Mouse (Mus musculus) stomach, embryonic 16.5 days (tissue): ENCODE measurements around the gene Rit1. TPM values are rescaled to one million over a fixed set of nuclear protein-coding genes. Genes with fewer than 3 reads are reported as not detected.

Experiments
- ATAC-seq: fragments of 200-750 bp; cut with Nextera tagmentation; 2 replicates; pipeline ENCODE4 v1.8.0; 2017; ENCODE audit warnings: moderate number of reproducible peaks, moderate TSS enrichment; ENCODE audit not compliant: insufficient read depth, low FRiP score
- H3K27ac ChIP-seq: fragments of 300-500 bp; sonication (generic); 2 replicates; pipeline ENCODE4 v1.5.1; 2014; ENCODE audit warnings: low read length
- H3K27me3 ChIP-seq: fragments of 300-500 bp; sonication (generic); 2 replicates; pipeline ENCODE4 v1.6.1; 2014; ENCODE audit warnings: low read length, control low read depth, mixed read lengths; ENCODE audit not compliant: control insufficient read depth, insufficient read depth
- H3K36me3 ChIP-seq: fragments of 300-500 bp; sonication (generic); 2 replicates; pipeline ENCODE4 v1.6.1; 2014; ENCODE audit warnings: low read length; ENCODE audit not compliant: control insufficient read depth, insufficient read depth
- H3K4me1 ChIP-seq: fragments of 300-500 bp; sonication (generic); 2 replicates; pipeline ENCODE4 v1.6.1; 2014; ENCODE audit warnings: low read length, control low read depth, mixed read lengths; ENCODE audit not compliant: control insufficient read depth, insufficient read depth
- H3K4me2 ChIP-seq: fragments of 300-500 bp; sonication (generic); 2 replicates; pipeline ENCODE4 v1.6.1; 2014; ENCODE audit warnings: low read depth, low read length, mixed read lengths
- H3K4me3 ChIP-seq: fragments of 300-500 bp; sonication (generic); replicated peaks from 2 replicates; pipeline ENCODE4 v1.5.1; 2014; ENCODE audit warnings: mild to moderate bottlenecking, low read length
- H3K9ac ChIP-seq: fragments of 300-500 bp; sonication (generic); 2 replicates; pipeline ENCODE4 v1.6.1; 2014; ENCODE audit warnings: low read length
- H3K9me3 ChIP-seq: fragments of 300-500 bp; sonication (generic); replicated peaks from 2 replicates; pipeline ENCODE4 v1.6.1; 2016; ENCODE audit warnings: low read length, control low read depth; ENCODE audit not compliant: control insufficient read depth
- WGBS: fragments of 180-500 bp; shearing (Covaris S2); extraction: QIAGEN DNeasy Blood & Tissue Kit; methylation state at CpG from one replicate; pipeline ENCODE4 v1.1.7; 2014; 5-methylcytosine and 5-hydroxymethylcytosine counted together
- polyA plus RNA-seq: library from polyadenylated mRNA; unstranded; fragments of >200 nt; fragmentation: Nextera tagmentation; extraction: Ambion mirVana; gene quantifications from 2 replicates; pipeline ENCODE4 v1.2.1, GENCODE M21; 2015

The Rit1 gene
- 64.4 and 75.9 TPM in 2 replicates for polyA plus RNA-seq

DNA sequence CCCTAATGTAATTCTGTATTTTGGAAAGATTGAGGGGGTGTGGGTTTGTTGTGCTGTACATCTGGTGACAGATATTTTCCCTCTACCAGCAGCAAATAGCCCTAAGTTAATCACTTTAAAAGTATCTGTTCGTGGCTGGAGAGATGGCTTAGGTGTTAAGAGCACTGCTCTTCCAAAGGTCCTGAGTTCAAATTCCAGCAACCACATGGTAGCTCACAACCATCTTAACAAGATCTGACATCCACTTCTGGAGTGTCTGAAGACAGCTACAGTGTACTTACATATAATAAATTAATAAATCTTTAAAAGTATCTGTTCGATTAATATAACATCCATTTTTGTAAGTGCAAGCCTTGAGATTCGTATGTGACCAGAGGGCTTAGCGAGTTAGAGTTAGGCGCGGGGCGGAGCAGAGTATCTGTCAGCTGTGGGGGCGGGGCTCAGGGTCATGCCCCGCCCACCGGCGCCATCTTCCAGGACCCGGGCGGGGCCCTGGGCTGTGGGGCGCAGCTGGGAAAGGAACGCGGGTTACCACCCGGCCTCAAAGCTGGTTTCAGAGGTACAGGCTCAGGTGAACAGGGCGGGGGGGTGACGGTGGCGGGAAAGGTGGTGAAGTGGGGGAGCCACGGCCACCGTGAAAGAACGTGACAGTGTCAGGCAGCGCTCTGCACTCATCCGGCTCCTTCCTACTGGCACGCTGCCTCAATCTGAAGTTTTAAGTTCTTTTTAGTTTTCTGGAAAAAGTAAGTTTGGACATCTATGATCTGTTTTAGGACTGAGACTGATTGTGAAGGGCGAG lies at the start of gene Rit1:
Gene Rit1 (plus strand): TSS at position 440 of the 799 bp plus-strand sequence.
- H3K27ac ChIP-seq = peak within 1 kb of the TSS; percentile 84
- H3K9ac ChIP-seq = peak within 1 kb of the TSS; percentile 84
- no peaks in the 10 kb centered on the region for H3K27me3 ChIP-seq
- H3K9me3 ChIP-seq = no peaks in the 10 kb centered on the region
- H3K4me2 ChIP-seq = peak within 1 kb of the TSS; percentile 71
- H3K36me3 ChIP-seq = peaks cover 12% of the 10 kb centered on the region
- WGBS = 2% methylated on average over 27 of the region's 27 CpGs
- peaks cover 18% of the 10 kb centered on the region for H3K4me1 ChIP-seq
- peak; percentile 95 for ATAC-seq
- H3K4me3 ChIP-seq = peak within 1 kb of the TSS; percentile 82

DNA sequence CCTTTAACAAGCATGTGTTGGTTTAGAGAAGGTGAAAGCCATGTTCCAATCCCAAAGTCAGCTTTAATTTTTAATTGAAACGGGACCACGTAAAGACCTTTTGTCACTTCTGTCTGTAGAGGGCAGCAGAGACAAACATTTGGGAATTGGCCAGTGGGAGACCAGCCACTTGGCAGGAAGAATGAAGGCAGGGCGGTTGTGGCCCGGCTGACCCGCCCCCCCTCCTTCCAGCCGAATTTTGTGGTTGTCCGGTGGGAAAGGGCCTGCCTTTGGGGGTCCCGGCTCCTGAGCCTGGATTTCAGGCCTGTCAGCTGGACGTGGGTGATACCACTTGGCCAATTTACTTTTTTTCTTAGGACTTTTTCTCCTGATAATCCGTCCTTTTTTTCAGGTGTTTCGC lies 39.2 kb upstream of the Rit1 start:
- 0 out of 2 replicates have a peak, but pooled peaks cover 5% of the 10 kb centered on the region for H3K4me1 ChIP-seq
- H3K9me3 ChIP-seq = no peaks in the 10 kb centered on the region
- no peaks in the 10 kb centered on the region for H3K27me3 ChIP-seq
- no peak overlapping the region for H3K27ac ChIP-seq
- peak overlapping the region; percentile 58 for H3K4me2 ChIP-seq
- H3K9ac ChIP-seq = peak overlapping the region; percentile 62
- WGBS = 9% methylated on average over 11 of the region's 11 CpGs
- H3K36me3 ChIP-seq = no peaks in the 10 kb centered on the region
- peak; percentile 53; the same call in 1 of the 2 replicates for ATAC-seq
- peak overlapping the region; percentile 39 for H3K4me3 ChIP-seq

DNA sequence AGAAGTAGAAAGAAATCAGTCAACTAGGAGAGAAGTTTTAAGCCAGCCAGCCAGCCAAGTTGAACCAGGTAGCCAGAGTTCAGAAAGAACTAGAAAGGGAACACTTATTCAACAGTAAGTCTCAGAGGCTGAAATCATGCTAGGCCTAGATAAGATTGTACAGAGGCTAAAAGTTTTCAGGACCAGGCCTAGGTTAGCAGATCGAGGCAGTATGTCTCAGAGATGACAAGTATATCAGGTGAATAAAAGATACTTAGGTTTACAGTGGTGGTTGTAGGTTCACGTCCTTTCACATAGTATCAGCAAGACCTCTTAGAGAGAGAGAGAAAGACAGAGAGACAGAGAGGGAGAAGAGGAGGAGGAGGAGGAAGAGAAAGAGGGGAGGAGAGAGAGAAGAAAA lies 32.8 kb upstream of the Rit1 start:
- no peak overlapping the region for H3K9ac ChIP-seq
- no peak overlapping the region for H3K4me2 ChIP-seq
- no peak for ATAC-seq
- H3K4me3 ChIP-seq = no peak overlapping the region
- no peaks in the 10 kb centered on the region for H3K27me3 ChIP-seq
- no peaks in the 10 kb centered on the region for H3K9me3 ChIP-seq
- H3K4me1 ChIP-seq = peaks cover 19% of the 10 kb centered on the region
- WGBS = 77% methylated on average over 2 of the region's 2 CpGs
- H3K36me3 ChIP-seq = no peaks in the 10 kb centered on the region
- H3K27ac ChIP-seq = peak overlapping the region; percentile 82

DNA sequence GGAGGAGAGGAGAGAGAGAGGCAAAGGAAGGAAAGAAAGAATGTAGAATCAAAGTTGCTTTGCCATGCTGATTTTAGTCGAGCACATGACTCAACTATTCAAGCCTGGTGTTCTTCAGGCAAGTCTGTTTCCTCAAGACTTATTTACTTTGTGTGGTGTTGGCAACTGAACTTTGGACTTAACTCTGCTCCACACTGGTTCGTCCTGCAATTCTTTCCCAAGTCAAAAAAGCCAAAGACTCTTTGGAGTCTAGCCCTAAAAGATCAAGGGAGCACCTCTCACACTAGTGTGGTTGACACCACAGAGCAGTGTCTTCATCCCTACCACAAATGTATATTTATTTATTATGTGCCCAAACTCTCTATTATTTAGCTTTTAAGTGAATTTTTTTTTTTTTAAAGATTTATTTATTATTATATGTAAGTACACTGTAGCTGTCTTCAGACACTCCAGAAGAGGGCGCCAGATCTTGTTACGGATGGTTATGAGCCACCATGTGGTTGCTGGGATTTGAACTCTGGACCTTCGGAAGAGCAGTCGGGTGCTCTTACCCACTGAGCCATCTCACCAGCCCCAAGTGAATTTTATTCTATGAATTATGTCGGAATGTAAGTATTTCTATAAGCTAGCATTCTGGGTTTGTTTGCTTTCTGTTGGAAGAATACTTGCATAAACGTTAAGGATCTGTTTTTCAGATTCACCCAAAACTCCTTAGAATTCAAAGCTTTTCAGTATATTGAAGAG lies 32.2 kb upstream of the Rit1 start:
- peak; percentile 38; the same call in 1 of the 2 replicates for ATAC-seq
- H3K4me2 ChIP-seq = peak overlapping the region; percentile 71
- H3K27ac ChIP-seq = peak overlapping the region; percentile 97
- 52% methylated on average over 7 of the region's 8 CpGs for WGBS
- no peaks in the 10 kb centered on the region for H3K27me3 ChIP-seq
- no peaks in the 10 kb centered on the region for H3K36me3 ChIP-seq
- peak overlapping the region; percentile 78 for H3K9ac ChIP-seq
- no peaks in the 10 kb centered on the region for H3K9me3 ChIP-seq
- peak overlapping the region; percentile 100 for H3K4me3 ChIP-seq
- H3K4me1 ChIP-seq = peaks cover 19% of the 10 kb centered on the region

DNA sequence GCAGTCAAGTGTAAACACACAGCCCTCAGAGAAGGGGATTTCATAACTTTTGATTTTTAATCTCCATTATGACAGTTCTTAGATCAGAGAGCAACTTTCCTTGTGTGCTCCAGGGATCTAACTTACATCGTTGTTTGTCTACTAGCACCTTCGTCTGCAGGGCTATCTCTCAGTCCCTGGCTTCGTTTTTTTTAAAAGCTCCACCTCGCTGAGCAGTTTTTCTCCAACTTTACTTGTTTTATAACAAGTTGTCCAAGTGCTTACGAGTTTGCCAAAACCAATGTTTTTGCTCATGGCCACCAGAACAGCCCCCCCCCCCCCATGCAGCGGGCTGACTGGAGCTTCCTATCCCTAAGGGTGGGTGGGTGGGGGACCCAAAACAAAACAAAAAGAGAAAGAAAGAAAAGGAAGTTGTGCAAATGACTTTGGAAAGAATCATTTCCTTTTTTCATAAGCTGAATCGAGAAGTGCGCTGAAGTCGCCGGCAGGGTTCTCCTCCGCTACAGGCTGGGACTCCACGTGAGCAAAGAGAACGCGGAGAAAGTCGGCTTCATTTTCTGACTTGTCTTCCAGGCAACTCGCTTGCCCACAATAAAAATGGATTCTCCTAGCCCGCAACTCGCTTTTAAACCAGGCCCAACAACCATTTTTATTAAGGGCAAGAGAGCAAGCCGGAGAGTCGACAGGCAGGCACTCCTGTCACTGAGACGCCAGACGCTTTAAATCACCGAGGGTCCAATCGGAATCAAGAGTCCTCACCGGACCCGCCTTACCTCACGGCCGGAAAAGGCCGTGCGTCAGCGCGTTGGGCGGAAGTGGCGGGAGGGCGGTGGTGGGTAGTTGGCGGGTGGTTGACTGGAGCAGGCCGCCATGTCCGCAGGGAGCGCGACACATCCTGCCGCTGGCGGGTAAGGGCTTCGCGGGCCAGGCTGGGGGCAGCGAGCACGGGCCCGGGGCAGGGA lies 31.4 kb upstream of the Rit1 start, which contains the start of gene Khdc4:
Gene Khdc4 (plus strand): TSS at position 824 of the 962 bp plus-strand sequence.
- under 1% methylated on average over 47 of the region's 47 CpGs for WGBS

DNA sequence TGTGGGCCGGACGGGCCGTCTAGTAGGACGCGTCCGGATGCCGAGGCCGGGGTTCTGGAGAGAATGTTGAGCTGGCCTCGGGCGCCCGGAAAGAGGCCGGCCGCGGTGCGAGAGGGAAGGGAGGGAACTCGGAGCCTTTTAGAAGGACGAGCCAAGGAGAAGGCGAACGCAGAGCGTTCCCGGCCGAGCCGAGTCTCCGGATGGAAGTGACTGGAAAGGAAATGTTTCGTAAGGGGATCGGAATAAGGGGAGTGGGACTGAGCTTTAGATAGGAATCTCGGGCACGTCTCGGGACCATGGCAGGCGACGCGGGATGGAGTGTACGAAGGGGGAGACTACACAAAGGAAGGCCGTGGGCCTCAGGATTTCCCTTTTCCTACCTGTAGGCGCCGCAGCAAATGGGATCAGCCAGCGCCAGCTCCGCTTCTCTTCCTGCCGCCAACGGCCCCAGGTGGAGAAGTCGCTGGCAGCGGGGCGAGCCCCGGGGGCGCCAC lies 30.6 kb upstream of the Rit1 start:
- peak; percentile 63 for ATAC-seq
- Histone ChIP-seq H3K27me3 (no peaks in the 10 kb centered on the region), H3K4me3 (peak overlapping the region; percentile 100), H3K4me2 (peak overlapping the region; percentile 80), H3K4me1 (peaks cover 19% of the 10 kb centered on the region), H3K9me3 (no peaks in the 10 kb centered on the region), H3K27ac (peak overlapping the region; percentile 99), H3K36me3 (peaks cover 9% of the 10 kb centered on the region; the same call in 1 of the 2 replicates), H3K9ac (peak overlapping the region; percentile 99)
- under 1% methylated on average over 45 of the region's 45 CpGs for WGBS

More for the DNA sequence above, 31.4 kb upstream of the Rit1 start, which contains the start of gene Khdc4:
- peak within 1 kb of the TSS; percentile 100 for H3K4me3 ChIP-seq
- H3K4me1 ChIP-seq = peaks cover 19% of the 10 kb centered on the region
- H3K27me3 ChIP-seq = no peaks in the 10 kb centered on the region
- H3K36me3 ChIP-seq = peaks cover 3% of the 10 kb centered on the region; the same call in 1 of the 2 replicates
- ATAC-seq = peak; percentile 99
- H3K4me2 ChIP-seq = peak within 1 kb of the TSS; percentile 80
- peak within 1 kb of the TSS; percentile 99 for H3K27ac ChIP-seq
- peak within 1 kb of the TSS; percentile 99 for H3K9ac ChIP-seq
- H3K9me3 ChIP-seq = no peaks in the 10 kb centered on the region

DNA sequence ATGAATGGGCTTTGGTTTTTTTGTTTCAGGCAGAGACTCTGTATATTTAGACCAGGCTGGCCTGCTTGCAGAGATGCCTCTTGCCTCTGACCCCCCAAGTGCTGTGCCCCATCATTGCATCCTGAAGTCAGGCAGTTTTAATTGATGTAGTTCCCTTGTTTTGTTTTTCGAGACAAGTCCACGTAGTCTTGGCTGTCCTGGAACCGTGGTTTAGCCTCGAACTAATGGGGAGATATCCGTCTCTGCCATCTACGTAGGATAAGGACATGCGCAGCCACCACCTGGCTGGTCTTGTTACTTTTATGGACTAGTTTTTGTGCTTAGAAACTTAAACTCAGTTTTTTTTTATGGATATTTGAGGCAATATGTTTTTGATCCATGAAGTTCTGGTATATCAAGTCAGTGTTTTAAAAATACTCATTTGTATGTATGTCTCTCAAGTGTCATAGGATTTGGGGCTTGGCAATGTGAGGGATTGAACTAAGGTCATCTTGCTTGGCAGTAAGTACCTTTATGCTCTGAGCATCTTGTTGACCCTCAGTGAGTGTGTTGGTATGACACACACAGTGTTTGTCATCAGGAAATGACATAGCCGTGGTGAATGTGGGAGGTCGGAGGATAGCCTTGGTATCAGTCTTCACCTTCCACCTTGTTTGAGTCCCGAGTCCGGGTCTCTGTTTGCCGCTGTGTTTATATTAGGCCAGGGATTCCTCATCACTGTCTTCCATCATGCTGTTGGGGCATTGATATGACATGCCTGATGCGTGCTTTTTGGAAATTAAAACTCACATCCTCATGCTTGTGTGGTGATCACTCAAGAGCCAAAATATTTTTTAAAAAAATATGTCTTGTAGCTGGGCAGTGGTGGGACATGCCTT lies 29.7 kb upstream of the Rit1 start:
- H3K4me1 ChIP-seq = peaks cover 19% of the 10 kb centered on the region
- peak overlapping the region; percentile 80 for H3K4me2 ChIP-seq
- 8% methylated on average over 13 of the region's 13 CpGs for WGBS
- peak overlapping the region; percentile 100 for H3K4me3 ChIP-seq
- no peaks in the 10 kb centered on the region for H3K27me3 ChIP-seq
- H3K9me3 ChIP-seq = no peaks in the 10 kb centered on the region
- peak overlapping the region; percentile 99 for H3K9ac ChIP-seq
- peaks cover 11% of the 10 kb centered on the region; the same call in 1 of the 2 replicates for H3K36me3 ChIP-seq
- peak overlapping the region; percentile 99 for H3K27ac ChIP-seq
- ATAC-seq = no peak
